Mouse (Mus musculus) embryo, embryonic 10.5 days (tissue): ENCODE measurements at regions not wholly inside any gene's neighbourhood (a gene's known extent, or its start where the extent isn't known, plus 50 kb on each side); places are given as distances from the start of the nearest gene placed in this dataset.

Experiments used
- DNase-seq: peaks from one replicate; pipeline ENCODE4 v3.0.0-alpha.2; 2015; ENCODE audit warnings: low spot score

DNA sequence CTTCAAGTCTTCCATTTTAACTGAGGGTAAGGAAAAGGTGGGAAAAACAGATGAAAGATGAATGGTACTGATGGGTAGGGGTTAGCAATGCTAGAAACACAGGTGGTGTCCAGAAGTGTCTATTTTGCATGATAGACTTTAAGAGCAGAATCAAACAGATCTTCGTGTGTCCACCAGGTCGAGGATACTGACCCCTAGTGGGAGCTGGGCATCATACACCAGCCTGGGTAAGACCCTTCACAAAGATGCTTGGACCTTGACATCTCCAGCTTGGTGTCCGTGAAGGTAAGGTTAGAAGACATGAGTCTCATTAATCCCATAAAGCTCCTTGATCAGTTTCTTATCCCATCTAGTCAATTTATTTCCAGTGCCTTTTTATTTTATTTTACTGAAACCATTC lies 132.9 kb upstream of the Fstl4 start:
- no peak for DNase-seq

DNA sequence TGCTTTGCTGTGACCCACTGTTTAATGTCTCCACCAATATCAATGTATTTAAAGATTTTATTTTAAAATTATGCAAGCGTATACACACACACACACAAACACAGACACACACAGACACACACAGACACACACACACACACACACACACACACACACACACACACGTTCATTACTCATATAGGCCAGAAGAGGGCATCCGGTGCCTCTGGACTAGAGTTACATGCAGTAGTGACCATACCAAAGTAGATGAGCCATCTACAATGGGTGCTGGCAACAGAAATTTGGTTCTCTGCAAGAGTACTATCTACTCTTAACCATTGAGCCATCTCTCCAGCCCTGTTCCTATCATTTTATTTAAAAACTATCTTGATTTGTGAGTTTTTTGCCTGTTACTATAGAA lies 130.2 kb upstream of the Fstl4 start:
- no peak for DNase-seq

DNA sequence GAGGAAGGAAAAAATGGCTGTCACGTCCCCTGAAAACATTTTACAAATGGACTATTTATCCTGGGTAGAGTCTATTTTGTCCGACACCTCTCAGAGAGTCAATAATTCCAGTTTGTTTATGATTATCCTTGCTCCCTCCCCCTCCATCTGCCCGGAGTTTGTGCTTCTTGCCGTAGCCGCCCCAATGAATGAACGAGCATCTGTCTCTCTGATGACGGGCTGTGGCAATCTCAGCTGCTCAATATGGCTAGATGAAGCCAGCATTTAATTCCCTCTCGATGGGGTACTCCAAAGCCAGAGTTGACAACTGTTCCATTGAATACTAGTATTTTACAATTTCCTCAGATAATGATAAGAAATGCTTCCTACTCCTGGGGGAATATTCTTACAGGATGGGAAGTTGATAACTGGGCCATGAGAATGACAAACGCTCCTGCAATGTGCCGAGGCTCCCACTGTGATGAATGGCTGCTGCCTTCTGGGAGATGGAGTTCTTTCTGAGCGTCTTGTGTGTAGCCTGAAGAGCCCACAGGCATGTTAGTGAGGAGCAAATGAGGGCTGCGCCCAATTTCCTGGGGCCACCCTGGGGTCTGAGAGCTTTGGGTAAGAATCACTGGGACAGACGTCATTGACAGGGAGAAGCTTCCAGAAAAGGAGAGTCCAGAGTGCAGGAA lies 128.6 kb upstream of the Fstl4 start:
- DNase-seq: no peak

DNA sequence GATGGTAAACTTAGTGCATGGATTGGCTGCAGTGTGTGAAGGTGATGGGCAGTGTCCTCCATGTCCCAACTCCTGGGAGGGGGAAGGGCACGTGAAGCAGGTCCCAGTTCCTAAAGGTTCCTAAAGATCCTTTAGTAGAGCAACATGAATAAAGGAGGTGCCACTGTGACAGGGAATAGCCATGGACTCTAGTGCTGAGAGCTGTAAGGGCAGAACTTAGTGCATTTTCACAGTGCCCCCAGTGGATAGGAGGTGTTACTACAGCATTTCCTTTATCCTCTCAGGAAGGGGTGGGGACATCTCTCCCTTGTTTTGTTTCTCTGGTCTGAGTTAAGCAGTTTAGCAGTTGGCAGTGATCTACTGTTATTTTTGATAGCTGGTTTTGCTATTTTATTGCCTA lies 125.5 kb upstream of the Fstl4 start:
- DNase-seq: no peak

DNA sequence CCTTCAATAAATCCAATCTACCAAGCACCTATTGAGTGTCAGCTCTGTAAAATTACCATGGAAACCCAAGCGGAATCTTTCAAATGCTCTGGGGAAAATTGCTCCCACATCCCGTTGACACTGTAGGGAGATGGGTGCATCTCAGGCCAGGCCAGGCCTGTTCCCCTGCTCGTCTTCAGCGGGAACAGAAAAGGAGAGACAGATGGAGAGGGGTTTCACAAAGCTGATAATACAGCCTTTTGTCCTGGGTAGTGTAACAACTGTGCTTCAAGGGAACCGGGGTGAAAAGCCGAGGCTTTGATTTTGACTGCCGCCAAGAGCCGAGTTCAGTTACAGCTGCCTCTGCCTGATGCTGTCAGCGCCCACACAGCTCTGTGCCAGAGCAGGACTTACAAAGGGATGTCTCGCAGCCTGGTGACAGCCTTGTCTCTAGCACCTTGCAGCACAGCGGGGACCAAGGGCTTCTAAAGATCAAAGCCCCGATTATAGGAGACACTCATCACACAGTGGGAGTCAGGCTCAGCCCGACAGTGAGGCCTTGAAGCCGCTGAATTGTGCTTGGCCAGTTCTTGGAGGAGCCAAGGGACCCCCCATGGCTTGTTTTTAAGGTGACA lies 122.6 kb upstream of the Fstl4 start:
- DNase-seq: peak; percentile 60

DNA sequence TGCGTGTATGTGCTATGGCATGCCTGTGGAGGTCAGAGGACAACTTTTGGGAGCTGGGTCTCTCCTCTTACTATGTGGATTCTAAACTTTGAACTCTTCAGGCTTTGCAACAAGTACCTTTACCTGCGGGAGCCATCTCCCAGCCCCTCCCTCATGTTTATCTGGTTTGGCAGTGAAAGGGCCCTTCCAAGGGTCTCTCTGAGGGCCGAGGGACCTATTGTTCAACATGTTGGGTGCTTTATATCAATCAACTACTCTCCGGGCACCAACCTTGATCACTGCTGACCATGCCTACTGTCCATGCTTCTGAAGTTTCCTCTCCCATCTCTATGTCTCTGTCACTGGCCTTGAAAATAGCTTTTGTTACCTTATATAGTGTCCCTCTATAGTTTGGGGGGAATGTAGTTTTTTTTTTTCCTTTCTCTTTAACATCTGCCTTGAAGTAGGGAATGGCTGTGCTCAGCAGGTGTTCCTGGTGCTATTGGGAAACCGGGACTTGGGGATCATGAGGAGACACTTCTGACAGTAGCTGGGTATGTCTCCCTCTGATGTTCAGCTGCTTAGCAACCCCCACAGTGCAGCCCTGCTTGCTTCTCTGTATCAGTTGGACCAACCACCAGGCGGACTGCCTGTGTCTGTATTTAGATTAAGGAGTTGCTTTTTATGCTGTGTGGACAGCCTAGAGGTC lies 120.2 kb upstream of the Fstl4 start:
- DNase-seq: peak; percentile 44

DNA sequence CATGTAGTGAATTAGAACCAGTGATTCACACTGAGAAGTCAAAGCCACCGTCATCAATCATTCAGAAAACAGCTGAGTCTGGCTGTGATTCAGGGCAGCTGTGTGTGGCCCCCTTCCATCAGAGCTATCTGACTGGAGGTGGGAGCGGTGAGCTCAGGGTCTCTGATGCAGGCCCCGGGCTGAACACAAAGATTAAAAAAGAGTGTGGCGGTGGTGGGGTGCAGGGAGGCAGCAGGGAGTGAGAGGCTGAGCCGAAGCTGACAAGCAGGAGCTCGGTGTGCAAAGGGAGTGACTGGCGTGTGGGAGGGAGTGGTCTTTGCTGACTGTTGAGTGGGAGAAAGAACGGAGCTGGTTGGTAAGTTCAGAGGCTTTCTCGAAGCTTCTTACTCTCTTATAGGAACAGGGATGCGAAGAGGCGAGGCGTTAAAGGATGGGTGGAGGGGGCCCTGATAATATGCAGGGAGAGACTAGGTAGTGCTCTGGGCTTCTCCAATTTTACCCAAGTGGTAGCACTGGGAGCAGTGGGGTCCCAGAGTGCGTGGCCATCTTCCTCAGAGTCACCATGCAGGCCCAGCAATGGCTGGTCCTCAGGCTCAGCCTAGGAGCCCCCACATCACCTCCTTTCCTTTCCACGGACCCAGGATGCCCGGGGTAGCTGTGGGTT lies 116.1 kb upstream of the Fstl4 start:
- DNase-seq: peak; percentile 58

DNA sequence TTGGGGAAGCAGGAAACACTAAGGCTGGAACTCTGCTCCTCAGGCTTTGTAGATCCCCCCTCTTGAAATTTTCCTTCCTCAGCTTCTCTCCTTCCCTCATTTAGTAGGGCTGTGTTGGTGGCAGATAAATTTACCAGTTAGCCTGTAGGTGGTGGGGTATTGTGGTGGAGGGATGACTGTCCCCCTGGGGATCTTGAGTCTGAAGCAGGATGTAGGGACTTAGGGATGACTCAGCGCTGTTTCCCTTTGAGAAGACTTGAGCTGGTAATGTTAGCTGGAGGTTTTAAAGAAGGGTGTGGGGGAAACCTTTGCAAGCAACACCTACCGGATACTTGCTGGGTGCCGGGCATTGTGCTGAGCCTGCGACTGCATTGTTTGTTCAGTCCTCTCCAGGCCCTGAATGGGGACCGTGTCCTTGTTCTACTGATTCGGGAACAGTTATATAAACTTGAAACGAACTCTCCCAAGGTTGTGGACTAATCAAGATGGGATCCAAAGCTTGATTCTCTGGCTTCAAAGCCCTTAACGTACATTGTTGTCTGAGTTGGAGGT lies 115.5 kb upstream of the Fstl4 start:
- no peak for DNase-seq

DNA sequence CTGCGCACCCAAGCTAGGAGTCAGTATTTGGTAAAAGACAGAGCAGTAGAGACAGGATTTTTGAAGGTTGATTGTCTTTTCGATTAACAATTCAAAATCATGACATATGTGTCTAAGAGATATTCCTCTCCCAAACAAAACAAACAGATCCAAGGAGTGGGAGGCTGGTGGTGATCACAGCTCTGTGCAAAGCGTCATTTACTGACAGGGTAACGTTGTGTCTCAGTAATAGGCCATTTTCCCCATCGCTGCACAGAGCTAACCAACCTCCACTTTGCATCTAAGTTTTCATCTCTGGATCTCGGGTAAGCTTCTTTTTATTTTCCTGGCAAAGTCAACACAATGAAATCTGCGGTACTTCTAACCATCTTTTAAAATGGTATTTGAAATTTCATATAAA lies 109.8 kb upstream of the Fstl4 start:
- DNase-seq: no peak

DNA sequence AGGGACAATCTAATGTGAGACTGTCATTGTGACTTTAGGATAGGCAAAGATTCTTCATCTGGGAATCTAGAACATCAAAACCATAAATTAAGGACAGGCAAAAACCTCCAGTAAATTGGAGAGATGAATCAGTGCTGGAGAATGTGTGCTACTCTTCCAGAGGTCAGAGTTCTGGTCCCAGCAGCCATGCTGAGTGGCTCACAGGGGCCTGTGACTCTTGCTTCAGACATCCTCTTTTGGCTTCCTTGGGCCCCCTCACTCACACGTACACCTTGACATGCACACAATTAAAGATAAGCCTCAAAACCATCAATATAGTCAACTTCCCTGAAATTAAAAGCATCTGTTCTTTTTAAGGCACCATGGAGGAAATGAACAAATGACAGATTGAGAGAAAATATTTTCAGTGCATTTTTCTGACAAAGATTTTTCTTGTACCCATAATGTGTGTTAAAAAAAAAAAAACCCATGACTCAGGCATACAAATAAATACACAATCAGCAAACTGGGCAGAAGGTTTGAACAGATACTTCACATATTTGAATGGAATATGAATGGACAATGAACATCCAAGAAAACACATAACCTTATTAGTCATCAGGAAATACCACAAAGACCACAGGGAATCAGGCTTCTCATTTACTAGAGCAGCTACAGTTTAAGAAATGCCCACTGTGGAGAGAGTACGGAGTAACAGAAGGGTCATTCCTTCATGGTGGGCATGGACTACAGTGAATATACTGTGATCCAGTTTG lies 108.5 kb upstream of the Fstl4 start:
- no peak for DNase-seq

DNA sequence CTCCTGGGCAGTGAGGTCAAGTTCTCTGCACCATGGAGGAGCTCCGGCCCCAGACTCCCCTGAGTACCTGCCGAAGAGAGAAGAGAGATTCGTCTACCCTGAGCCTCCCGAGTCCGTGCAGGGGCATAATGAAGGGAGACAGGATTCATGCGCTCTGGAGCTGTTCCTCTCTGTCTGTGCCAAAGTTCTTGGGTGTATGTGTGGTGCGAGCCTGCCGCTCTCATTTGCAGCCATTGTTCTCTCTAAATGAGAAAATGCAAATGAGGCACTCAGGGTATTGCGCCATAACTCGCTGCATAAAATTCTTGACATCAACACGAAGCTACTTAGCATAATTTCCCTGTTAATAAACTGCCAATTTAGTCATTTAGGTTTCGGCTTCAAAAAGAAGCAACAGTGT lies 103.2 kb upstream of the Fstl4 start:
- no peak for DNase-seq

DNA sequence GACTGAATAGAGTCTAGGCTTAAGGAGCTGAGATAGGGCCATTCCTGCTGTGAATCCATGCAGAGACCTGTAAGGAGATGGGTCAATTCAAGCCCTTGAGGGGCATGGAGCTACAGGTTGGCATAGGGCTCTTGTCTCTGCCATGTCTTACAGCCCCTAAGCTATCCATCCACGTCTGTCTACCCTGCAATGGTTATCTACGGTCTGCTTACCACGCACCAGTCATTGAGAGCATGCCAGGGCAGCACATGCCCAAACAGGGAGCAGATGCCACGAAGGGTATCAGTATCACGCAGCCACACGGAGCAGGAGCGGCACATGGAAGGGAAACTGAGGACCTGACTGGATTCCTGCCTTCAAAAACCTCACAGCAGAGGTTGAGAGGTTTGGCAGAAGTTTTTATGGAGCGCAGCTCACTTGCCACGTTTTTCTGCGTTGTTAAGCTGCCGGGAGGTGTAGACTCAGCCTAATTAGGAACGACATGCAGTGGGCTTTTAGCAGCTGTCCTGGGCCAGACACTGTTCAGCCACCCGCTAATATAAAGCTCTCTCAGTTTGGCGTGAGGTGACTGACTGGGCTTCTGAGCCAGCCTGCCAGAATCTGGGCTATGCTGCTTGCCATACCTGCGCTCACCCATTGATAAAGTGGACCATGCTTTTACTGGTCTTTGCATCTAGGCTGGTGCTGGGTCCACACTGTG lies 102.4 kb upstream of the Fstl4 start:
- no peak for DNase-seq

DNA sequence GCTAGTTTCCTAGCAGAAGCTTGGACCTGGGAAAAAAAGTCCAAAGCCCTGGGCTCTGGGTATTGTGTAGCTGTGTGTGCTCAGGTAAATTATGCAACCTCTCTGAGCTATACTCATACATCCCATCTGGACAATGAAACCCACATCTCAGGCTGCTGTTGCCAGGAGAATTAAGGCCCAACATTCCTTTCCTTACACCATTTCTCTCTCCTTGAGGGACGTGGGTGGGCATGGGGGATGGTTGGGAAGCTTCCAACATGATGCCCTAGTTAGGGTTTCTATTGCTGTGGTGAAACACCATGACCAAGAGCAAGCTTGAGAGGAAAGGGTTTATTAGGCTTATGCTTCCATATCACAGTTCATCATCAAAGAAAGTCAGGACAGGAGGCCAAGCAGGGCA lies 99.1 kb upstream of the Fstl4 start:
- DNase-seq: no peak

DNA sequence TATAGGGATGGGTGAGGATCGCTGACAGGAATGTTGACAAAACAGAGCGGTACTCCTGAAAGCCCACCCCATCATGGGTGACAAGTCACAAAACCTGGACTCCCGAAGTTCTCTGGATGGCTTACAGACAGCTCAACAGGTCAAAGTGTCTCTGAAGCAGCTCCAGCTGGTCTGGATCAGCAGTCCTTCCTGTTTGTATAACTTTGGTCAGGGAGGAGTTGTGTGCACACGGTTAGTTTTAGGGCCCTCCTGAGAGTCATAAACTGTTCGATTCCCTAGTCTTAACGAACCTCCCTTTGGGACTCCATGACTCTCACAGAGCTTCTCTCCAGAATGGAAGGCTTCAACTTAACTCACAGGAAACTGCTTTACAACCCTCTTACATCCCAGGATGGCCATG lies 89.4 kb upstream of the Fstl4 start:
- DNase-seq: no peak

DNA sequence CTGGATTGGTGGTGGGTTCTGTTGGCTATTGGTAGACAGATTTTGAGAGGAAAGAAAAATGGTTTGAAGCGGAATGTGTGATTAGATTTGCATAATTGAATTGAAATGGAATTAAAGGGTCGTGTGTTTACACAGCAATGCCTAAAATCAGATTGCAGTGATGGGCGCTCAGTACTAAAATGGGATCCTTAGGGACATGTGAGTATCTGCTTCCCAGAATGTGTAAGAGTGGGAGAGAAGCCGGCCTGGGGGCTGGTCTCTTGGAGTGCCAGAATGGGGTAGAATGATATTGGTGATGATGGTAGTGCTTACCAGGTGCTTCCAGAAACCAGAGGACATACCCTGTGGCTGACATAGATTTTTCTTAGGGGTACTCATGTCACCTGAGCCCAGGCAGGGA lies 86.2 kb upstream of the Fstl4 start:
- DNase-seq: no peak

DNA sequence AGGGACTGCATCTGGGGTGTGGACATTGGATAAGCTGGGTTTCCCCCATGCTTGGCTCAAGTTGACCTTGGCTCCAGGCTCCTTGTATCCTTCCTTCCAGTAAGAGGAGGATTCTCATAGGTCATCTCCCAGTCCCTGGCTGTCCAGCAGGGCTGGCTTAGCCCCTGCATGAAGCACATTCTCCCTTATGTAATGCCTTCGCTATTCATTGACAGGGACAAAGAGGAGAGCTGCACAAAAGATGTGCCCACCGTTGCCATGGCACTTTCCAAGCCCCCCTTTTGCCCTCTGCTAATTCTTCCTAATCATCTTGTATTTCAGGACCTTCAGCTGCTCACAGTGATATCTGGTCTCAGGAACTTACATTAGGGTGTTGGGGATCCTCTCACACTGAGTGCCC lies 79.0 kb upstream of the Fstl4 start:
- DNase-seq: peak; percentile 12

DNA sequence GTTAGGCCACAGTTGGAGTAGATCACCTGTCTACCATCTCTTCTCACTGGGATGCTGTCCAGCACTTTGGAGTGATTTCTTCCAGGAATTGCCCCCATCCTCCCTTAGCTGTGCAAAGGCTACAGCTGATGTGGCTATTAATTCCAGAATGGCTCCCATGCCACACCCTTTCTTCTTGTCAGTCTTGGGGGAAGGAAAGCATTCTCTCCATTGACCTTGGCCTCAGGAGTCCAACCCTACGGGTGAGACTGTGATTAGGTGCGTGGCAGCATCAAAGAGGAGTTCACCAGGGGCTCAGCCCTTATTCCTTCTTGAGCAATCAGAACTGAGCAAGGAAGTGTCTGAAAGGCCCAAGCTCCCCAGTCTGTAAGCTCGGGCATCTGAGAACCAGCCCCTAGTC lies 71.7 kb upstream of the Fstl4 start:
- DNase-seq: no peak

DNA sequence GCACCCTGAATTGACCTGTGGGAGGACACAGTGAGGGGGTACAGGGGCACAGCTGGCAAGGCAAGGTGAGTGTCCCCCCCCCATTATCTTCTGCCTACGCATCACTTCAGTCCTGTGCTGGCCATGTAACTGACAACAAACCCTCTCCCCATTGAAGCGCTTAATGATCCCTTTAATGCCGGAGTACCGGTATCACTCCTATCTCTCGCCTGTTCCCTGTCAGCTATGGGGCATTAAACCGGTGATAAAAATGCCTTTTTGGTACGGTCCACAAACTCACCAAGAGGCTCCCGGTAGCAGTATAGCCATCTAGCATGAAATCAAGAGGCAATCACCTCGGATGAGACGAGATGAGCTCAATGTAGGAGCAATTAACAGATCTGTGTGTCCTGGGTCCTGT lies 62.8 kb upstream of the Fstl4 start:
- no peak for DNase-seq

DNA sequence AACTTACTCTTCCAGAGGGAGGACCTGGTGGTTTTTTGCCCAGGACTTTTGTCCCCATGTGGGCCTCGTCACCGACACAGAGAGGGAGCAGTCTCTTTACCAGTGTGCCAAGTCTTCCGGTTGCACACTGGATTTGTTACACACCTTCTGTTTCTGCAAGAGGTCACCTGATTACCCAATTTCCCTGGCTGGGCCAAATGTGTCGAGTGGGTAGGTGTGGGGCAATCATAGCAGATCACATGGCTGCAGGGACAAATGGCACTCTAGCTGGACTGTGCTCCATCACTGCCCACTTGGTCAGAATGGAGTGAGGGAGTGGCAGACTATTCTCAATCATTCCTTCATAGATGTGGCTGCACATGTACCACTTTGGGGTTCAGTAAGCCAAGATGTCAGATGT lies 61.0 kb upstream of the Fstl4 start:
- no peak for DNase-seq
